In genomic region chr10:62577673-62578337, GRCm38 (mm10) we compare ENCODE assay signal across 7 mouse cellular contexts. TPM values are rescaled to one million over a fixed set of nuclear protein-coding genes. Genes with fewer than 3 reads are reported as not detected.
DNase-seq lines count a peak whose midpoint lies in the region; ATAC-seq and TF ChIP-seq lines count a peak whose summit lies in the region.

No protein-coding gene starts in this region.

- no peak for DNase-seq in lung, adult 2 months
- DNase-seq in lung, postnatal 36 days, result no peak
- DNase-seq in yolk sac, embryonic 10.5 days (ENCODE audit: low spot score), result no peak
- DNase-seq in adrenal gland, adult (ENCODE audit: inconsistent age in 2 of 2, low spot score in 1 of 2), result no peak

- TF ChIP-seq CTCF in lung, adult 2 months (IDR thresholded peaks at IDR 0.05; ENCODE audit: insufficient read depth, low read length), result no peak
- no peak for TF ChIP-seq CTCF in bone marrow macrophage, adult 2 months (IDR thresholded peaks at IDR 0.05; ENCODE audit: low read depth, low read length)

- peak overlapping the region; percentile 40; the same call in 1 of the 2 replicates for H3K27ac ChIP-seq in bone marrow macrophage, adult 2 months (ENCODE audit: insufficient read depth, low read depth, low read length)
- H3K27ac ChIP-seq in forebrain, embryonic 16.5 days (ENCODE audit: low read length), result peak overlapping the region; percentile 89
- H3K27ac ChIP-seq in liver, embryonic 15.5 days (replicated peaks), result peak overlapping the region; percentile 82

- peak; percentile 73 for ATAC-seq in forebrain, embryonic 16.5 days
- ATAC-seq in liver, embryonic 15.5 days (ENCODE audit: insufficient read depth), result peak; percentile 87

- TF ChIP-seq POLR2A in lung, adult 2 months (IDR thresholded peaks at IDR 0.05; ENCODE audit: borderline replicate concordance, extremely low read depth, low read depth, low read length), result no peak
- no peak for TF ChIP-seq POLR2A in bone marrow macrophage, adult 2 months (IDR thresholded peaks at IDR 0.05; ENCODE audit: borderline replicate concordance, low read depth, low read length)

- H3K27me3 ChIP-seq in forebrain, embryonic 16.5 days (replicated peaks; ENCODE audit: control insufficient read depth, insufficient read depth, low read length), result no peaks in the 10 kb centered on the region
- H3K27me3 ChIP-seq in liver, embryonic 15.5 days, result no peaks in the 10 kb centered on the region

- 0 out of 2 replicates have a peak, but pooled peaks cover 2% of the 10 kb centered on the region for H3K4me1 ChIP-seq in lung, adult 2 months (ENCODE audit: control insufficient read depth, insufficient read depth, low read length)
- peaks cover 5% of the 10 kb centered on the region for H3K4me1 ChIP-seq in bone marrow macrophage, adult 2 months (ENCODE audit: control insufficient read depth, insufficient read depth, low read length)
- H3K4me1 ChIP-seq in forebrain, embryonic 16.5 days (replicated peaks; ENCODE audit: control insufficient read depth, insufficient read depth, low read length), result peaks cover 18% of the 10 kb centered on the region
- peaks cover 18% of the 10 kb centered on the region for H3K4me1 ChIP-seq in liver, embryonic 15.5 days (replicated peaks)

- peak overlapping the region; percentile 81 for H3K4me3 ChIP-seq in lung, adult 2 months (replicated peaks; ENCODE audit: extremely low read depth, low read depth, low read length)
- peak overlapping the region; percentile 89 for H3K4me3 ChIP-seq in bone marrow macrophage, adult 2 months (ENCODE audit: insufficient read depth, low read length)
- H3K4me3 ChIP-seq in forebrain, embryonic 16.5 days (replicated peaks; ENCODE audit: low read length), result peak overlapping the region; percentile 92
- peak overlapping the region; percentile 94 for H3K4me3 ChIP-seq in liver, embryonic 15.5 days (replicated peaks)

- H3K36me3 ChIP-seq in forebrain, embryonic 16.5 days (ENCODE audit: control insufficient read depth, insufficient read depth), result peaks cover 23% of the 10 kb centered on the region
- H3K36me3 ChIP-seq in liver, embryonic 15.5 days (replicated peaks), result peaks cover 47% of the 10 kb centered on the region

- H3K9ac ChIP-seq in forebrain, embryonic 16.5 days (replicated peaks; ENCODE audit: low read depth, low read length), result peak overlapping the region; percentile 92
- H3K9ac ChIP-seq in liver, embryonic 15.5 days, result peak overlapping the region; percentile 76

- H3K4me2 ChIP-seq in forebrain, embryonic 16.5 days (ENCODE audit: low read length), result peak overlapping the region; percentile 73
- H3K4me2 ChIP-seq in liver, embryonic 15.5 days, result peak overlapping the region; percentile 92

- H3K9me3 ChIP-seq in forebrain, embryonic 16.5 days (ENCODE audit: control insufficient read depth, low read length), result no peaks in the 10 kb centered on the region
- no peaks in the 10 kb centered on the region for H3K9me3 ChIP-seq in liver, embryonic 15.5 days (replicated peaks)

- WGBS in lung, adult 2 months, result 2% methylated on average over 54 of the region's 54 CpGs
- WGBS in forebrain, embryonic 16.5 days, result 1% methylated on average over 50 of the region's 54 CpGs
- WGBS in liver, embryonic 15.5 days (ENCODE audit: insufficient replicate concordance), result 2% methylated on average over 43 of the region's 54 CpGs

RNA-seq across cellular contexts. Expression of gene Kif1bp, which starts 0.5 kb away (rescaled TPM):
- polyA plus RNA-seq in lung, adult 2 months (2012; rRNA removed), result 37.8 and 45.5 TPM in 2 replicates
- 36.9 and 40.0 TPM in 2 replicates for polyA plus RNA-seq in bone marrow macrophage, adult 2 months (2012; ENCODE audit: insufficient read depth, insufficient read length, missing spikeins)
- polyA plus RNA-seq in forebrain, embryonic 16.5 days (2015; fragmentation: Nextera tagmentation; extraction: Ambion mirVana), result 71.4 and 71.8 TPM in 2 replicates
- 11.1 and 11.3 TPM in 2 replicates for polyA plus RNA-seq in liver, embryonic 15.5 days (2015; fragmentation: Nextera tagmentation; extraction: Ambion mirVana)

RNA-seq across cellular contexts. Expression of gene Ddx21, which starts 24.3 kb away (rescaled TPM):
- polyA plus RNA-seq in lung, adult 2 months (2012; rRNA removed), result 7.2 and 13.4 TPM in 2 replicates
- polyA plus RNA-seq in bone marrow macrophage, adult 2 months (2012; ENCODE audit: insufficient read depth, insufficient read length, missing spikeins), result 16.7 and 18.1 TPM in 2 replicates
- 18.7 and 22.9 TPM in 2 replicates for polyA plus RNA-seq in forebrain, embryonic 16.5 days (2015; fragmentation: Nextera tagmentation; extraction: Ambion mirVana)
- polyA plus RNA-seq in liver, embryonic 15.5 days (2015; fragmentation: Nextera tagmentation; extraction: Ambion mirVana), result 10.7 and 11.8 TPM in 2 replicates

RNA-seq across cellular contexts. Expression of gene Srgn, which starts 50.6 kb away (rescaled TPM):
- 48.6 and 82.7 TPM in 2 replicates for polyA plus RNA-seq in lung, adult 2 months (2012; rRNA removed)
- polyA plus RNA-seq in bone marrow macrophage, adult 2 months (2012; ENCODE audit: insufficient read depth, insufficient read length, missing spikeins), result 253 and 281 TPM in 2 replicates
- 8.6 and 9.3 TPM in 2 replicates for polyA plus RNA-seq in forebrain, embryonic 16.5 days (2015; fragmentation: Nextera tagmentation; extraction: Ambion mirVana)
- polyA plus RNA-seq in liver, embryonic 15.5 days (2015; fragmentation: Nextera tagmentation; extraction: Ambion mirVana), result 57.9 and 79.6 TPM in 2 replicates
